Mouse (Mus musculus): ENCODE measurements around the gene Clca3a1.

Clca3a1 gene

DNA sequence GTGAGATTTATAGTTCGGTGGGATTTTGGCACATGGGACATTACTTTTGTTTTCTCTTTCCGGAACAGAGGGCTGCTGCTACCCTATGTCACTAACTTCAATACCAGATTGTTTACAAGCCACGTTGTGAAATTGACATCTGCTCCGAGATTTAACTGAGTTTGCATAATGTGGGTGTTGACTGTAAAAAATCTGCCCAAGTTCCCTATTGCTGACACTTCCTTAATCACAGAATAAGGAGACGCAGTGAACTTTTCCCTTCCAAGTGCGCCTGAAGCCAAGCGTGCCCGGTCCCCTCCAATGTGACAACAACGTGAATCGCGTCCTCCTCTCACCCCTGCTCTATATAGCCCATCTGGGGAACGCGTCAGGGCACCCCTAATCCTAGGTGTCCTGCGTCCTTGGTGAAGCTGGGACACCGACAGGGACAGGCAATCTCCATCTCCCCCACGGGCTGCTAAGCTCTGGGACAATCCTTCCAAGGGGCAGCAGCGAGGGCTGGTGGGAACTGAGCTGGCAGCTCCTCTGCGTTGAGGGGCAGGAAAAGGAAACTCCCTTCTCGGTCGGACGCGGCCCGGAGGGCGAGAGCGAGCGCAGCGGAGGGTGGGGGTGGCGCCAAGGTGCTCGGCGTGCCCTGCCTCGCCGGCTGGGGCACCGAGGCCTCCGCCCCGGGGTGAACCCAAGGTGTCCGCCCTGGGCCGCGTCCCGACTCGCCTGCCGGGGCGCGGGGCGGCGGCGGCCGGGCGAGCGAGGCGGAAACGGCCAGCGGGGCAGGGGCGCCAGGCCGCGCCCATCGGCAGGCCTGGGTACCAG lies 41.5 kb downstream of the Clca3a1 start:
- peak; percentile 51 for DNase-seq (ENCODE audit: low spot score)

- DNase-seq (ENCODE audit: low spot score), result no peak
Measured at GRCm38 (mm10) chr3:144718706-144719087, 42.1 kb downstream of the Clca3a1 start.

DNA sequence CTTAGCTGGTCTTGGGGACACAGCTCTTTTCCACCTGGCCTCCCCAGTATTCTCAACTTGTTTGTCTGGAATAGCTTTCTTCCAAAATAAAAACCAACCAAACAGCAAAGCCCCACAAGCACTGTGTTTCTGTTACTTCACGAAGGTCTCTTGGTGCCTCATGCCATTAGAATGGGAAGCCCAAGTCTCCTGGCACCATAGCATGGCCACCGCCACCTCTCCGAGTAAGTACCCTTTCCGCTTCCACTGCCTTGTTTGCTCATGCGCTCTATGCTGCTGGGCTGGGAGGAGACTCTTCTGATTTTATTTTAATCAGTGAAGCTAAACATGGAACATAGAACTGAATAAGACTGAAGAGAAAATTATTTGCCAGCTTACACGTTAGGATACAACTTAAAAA lies 42.9 kb downstream of the Clca3a1 start:
- no peak for DNase-seq (ENCODE audit: low spot score)

DNA sequence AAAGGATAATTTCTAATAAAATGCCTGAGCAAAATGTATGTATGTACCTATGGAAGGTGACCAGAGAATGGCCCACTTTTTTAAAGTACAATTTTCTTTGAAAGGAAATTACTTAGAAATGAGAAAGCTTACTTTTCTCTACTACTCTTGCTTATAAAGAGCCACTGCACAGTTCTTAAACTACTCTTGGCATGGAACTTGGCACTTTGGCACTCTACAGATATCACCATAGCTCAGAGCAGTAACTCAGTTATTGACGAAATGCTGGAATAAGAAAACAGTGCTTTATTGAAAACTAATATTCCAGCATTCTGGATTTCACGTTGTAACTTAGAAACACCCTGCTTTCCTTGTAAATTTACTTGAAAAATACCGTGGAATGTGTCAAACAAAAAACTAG lies 43.7 kb downstream of the Clca3a1 start:
- DNase-seq (ENCODE audit: low spot score), result no peak

DNA sequence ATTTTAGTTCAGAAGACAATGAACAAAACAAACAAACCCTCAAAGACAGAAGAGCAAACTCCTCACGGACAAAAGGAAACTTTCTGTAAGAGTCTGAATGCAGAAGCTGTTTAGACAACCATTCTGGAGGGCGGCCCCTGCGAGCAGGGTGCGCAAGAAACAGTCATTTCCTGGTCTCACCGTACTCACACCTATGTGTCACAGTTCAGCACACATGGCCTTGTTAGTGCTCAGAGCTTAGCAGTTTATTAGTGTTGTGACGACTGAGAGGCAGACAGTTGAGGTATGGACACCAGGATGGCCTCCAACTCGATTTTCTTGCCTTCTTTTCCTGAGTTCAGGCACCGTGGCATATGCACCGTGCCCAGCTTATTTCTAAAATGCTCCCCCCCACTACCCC lies 44.9 kb downstream of the Clca3a1 start:
- DNase-seq (ENCODE audit: low spot score), result no peak

DNA sequence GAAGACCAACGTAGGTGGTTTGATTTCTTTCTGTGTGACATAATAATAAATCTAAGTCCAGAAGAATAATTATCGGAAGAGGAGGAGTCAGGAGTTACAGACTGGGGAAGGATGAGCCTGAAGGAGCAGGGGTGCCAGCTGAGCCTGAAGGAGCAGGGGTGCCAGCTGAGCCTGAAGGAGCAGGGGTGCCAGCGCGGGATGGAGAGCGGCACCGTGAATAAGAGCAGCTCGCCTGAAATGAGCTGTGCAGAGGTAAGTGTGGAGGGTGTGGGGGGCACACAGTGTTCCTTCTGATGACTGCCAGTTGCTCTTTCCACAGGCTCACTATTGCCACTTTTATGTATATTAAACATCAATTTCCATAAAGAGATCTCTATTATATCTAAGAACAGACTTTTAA lies 45.7 kb downstream of the Clca3a1 start:
- DNase-seq (ENCODE audit: low spot score), result no peak

GRCm38 (mm10) chr3:144714606-144715005 lies 46.2 kb downstream of the Clca3a1 start:
- no peak for DNase-seq (ENCODE audit: low spot score)

- DNase-seq (ENCODE audit: low spot score), result no peak
Measured at GRCm38 (mm10) chr3:144714126-144714525, 46.7 kb downstream of the Clca3a1 start.

DNA sequence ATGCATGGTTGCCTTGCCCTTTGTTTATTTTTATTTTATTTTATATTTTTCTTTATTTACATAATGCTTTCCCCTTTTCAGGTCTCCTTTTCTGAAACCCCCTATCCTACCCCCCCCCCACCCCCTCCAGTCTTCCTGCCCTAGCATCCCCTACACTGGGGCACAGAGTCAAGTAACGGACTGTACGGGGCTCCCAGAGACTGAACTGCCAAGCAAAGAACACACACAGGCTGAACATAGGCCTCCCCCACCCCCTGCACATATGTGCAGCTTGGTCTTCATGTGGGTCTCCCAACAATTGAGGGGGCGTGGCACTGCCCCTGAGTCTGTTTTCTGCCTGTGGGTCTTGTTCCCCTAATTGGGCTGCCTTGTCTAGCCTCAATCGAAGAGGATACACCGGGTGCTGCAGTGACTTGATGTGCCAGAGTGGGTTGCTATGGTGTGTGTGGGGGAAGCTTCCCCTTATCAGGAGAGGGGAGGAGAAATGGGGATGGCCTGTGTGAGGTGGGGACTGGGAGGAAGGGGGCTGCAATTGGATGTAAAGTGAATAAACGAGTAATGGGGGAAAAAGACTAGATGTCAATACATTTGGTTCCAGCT lies 49.1 kb downstream of the Clca3a1 start:
- DNase-seq (ENCODE audit: low spot score), result no peak

DNA sequence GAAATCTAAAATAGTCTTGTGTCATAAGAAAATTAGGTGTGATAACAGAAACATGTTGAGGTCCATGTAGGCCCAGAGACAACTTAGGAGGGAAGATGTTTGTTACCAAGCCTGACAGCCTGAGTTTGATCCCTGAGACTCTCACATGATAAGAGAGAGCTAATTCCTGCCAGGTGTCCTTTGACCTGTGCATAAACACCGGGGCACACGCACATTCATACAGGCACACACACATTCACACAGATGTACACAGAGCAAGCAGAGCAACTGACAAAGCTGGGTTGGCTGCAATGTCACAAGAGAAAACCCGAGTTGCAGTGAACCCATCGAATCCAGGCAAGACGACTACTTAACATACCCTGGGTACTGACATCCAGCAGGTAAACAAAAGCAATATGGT lies 52.2 kb downstream of the Clca3a1 start:
- DNase-seq (ENCODE audit: low spot score), result no peak

GRCm38 (mm10) chr3:144703959-144704358 lies 56.8 kb downstream of the Clca3a1 start:
- no peak for DNase-seq (ENCODE audit: low spot score)

DNA sequence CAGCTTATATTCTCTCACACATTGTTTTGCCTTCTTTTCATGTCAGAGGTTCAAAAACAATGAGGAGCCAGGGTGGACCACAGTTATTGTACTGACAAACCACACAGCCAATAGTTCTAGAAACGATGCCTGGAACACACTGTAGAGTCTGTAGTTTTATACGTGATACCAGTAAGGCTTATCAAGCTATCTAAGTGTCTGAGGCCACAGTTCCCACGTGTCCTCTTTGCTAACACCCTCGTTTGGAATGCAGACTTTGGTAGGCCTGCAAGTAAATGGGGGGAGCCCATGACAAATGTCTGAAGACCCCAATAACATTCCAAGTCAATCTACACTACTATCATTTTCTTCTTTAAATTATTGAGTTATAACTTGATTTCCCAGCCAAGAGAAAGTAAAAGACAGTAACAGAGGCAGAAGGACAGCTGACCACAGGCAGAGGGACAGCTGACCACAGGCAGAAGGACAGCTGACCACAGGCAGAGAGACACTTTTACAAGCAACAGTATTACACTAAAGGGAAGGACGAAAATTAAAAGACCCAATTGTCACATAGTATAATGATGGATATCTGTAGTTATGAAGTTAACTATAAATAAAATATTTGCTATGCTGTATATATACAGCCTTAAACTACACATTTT lies 61.9 kb downstream of the Clca3a1 start:
- no peak for DNase-seq (ENCODE audit: low spot score)

GRCm38 (mm10) chr3:144697942-144698341 lies 62.8 kb downstream of the Clca3a1 start:
- no peak for DNase-seq (ENCODE audit: low spot score)

GRCm38 (mm10) chr3:144697154-144697553 lies 63.6 kb downstream of the Clca3a1 start:
- DNase-seq (ENCODE audit: low spot score), result no peak

DNA sequence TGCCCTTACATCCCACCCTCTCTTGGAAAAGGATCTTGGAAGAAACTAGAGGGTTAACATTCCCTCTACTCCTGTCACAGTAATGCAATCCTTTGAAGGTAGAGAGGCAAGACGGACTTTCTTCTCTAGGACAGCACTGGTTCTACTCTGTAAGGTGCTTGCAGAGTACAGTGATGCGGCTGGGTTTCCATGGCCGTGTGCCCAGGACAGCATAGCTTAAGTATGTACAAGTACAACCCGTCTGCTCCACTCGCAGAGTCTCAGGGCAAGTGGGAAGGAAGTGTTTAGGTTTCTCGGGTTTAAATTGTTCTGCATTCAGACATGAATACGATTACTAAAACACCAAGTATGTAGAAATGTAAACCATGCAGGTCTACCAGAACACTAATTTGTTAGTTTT lies 65.8 kb downstream of the Clca3a1 start:
- no peak for DNase-seq (ENCODE audit: low spot score)

DNA sequence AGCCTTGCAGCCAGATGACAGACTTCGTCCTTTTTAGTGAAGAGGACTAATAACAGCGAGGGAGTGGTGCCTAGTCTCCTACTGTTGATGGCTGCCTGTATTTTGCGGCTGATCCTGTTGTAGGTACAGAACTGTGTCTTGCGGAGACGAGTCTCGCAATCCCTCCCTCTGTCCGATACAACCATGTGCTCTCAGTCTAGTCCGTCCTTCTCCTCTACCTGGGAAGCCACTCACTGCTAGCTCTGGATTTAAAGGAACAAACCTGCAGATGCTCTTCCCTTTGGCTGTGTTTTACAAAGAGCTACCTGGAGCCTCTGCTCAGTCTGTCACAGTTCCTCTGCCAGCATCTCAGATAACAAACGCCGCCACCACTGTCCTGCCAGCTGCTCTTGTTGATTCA lies 66.7 kb downstream of the Clca3a1 start:
- no peak for DNase-seq (ENCODE audit: low spot score)

DNA sequence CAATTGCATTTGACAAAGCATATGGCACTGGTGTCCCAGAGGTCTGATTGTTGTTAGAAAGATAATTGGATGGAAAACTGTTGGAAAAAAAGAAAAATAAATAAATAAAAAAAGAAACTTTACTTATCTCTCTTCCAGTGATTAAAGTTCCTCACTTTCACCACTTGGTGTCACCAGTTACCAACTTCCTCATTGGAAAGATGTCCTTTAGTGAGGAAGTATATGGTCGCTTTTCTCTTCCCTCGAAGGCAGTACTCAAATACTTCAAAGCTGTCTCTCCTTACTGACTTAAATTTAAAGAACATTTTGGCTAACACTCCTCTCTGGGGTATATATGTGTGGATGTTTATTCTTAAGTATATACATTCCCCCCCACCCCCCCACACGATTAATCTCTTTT lies 68.7 kb downstream of the Clca3a1 start:
- DNase-seq (ENCODE audit: low spot score), result no peak

DNA sequence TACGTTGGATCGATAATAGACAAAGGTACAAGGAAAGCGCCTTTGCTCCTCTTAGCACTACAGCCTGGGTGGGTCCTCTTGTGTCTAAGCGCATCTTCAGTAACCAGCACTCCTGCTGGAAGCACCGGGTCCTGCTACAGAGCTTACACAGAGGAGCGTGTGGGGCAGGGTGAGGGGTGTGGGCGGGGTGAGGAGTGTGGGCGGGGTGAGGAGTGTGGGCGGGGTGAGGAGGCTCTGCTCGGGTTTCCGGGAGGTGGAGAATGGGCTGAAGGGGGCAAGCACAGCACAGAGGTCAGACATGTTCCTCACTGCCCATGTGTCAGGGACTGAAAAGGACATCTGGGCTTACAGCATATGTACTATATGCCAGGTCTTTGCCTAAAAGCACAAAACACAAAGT lies 71.5 kb downstream of the Clca3a1 start:
- no peak for DNase-seq (ENCODE audit: low spot score)

DNA sequence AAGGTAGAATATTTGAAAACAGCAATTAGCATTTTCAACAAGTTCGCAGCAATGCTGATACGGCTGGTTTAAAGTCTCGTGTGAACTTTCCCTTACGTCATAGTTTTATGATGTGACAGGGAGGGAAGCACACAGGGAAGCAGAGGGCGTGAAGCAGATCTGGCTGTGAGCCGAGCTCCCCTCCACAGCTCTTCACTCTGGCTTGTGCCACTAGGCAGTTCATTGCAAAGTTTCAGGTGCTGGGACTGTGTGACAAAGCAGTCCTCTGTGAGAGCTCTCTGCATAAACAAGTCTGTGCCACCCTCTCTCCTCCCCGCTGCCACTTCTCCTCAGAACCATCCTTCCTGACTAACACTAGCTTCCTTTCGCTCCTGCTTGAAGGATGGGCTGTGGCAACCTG lies 72.5 kb downstream of the Clca3a1 start:
- DNase-seq (ENCODE audit: low spot score), result no peak

GRCm38 (mm10) chr3:144687618-144688017 lies 73.2 kb downstream of the Clca3a1 start:
- DNase-seq (ENCODE audit: low spot score), result no peak

- DNase-seq (ENCODE audit: low spot score), result no peak
Measured at GRCm38 (mm10) chr3:144686146-144686545, 74.6 kb downstream of the Clca3a1 start.

- DNase-seq (ENCODE audit: low spot score), result no peak
Measured at GRCm38 (mm10) chr3:144683136-144683814, 77.5 kb downstream of the Clca3a1 start.

DNA sequence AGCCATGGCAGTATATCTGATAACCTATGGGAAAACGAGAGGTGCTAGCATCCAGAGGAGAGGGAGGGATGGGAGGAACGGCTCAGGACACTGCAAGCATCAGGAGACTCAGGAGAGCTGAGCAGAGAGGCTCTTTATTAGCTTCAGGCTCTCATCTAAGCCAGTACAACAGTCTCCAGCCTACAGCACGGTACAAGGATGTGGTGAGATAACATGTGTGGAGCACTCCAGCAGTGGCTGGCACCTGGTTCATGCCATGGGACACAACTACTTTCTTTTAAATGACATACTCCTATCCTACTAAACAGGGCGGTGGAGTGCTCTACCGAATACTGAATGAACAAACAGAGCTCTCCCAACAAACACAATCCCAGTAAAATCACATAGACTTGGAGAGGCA lies 79.2 kb downstream of the Clca3a1 start:
- no peak for DNase-seq (ENCODE audit: low spot score)
